Mouse (Mus musculus): ENCODE data around the gene Olfr1391. TPM values are rescaled to one million over a fixed set of nuclear protein-coding genes. Genes with fewer than 3 reads are reported as not detected.

Olfr1391 gene
- polyA plus RNA-seq, 1 experiment from 2014 or later, result not detected

- DNase-seq (ENCODE audit: low spot score) (no peak), ATAC-seq (ENCODE audit: insufficient read depth, low FRiP score, low TSS enrichment) (no peak)
- Histone ChIP-seq H3K4me2 (ENCODE audit: low read depth) (no peak overlapping the region), H3K9me3 (ENCODE audit: control insufficient read depth, low read length) (no peaks in the 10 kb centered on the region), H3K4me1 (ENCODE audit: control insufficient read depth, insufficient read depth, low read length) (no peaks in the 10 kb centered on the region), H3K4me3 (ENCODE audit: low read depth, low read length) (no peak overlapping the region), H3K9ac (ENCODE audit: low read length) (no peak overlapping the region), H3K27ac (ENCODE audit: low read depth, low read length) (no peak overlapping the region), H3K27me3 (ENCODE audit: control insufficient read depth, insufficient read depth, low read length) (no peaks in the 10 kb centered on the region), H3K36me3 (ENCODE audit: control insufficient read depth, insufficient read depth, low read length) (no peaks in the 10 kb centered on the region)
- WGBS, result 71% methylated on average over 1 of the region's 1 CpGs
These were observed 7.1 kb downstream of the Olfr1391 start for GRCm38 (mm10) chr11:49329686-49330085.

- ATAC-seq (ENCODE audit: insufficient read depth, low FRiP score, low TSS enrichment), result no peak
- Histone ChIP-seq H3K4me3 (ENCODE audit: low read depth, low read length) (no peak within 1 kb of the TSS), H3K4me2 (ENCODE audit: low read depth) (no peak within 1 kb of the TSS), H3K36me3 (ENCODE audit: control insufficient read depth, insufficient read depth, low read length) (no peaks in the 10 kb centered on the region), H3K27ac (ENCODE audit: low read depth, low read length) (no peak within 1 kb of the TSS), H3K27me3 (ENCODE audit: control insufficient read depth, insufficient read depth, low read length) (no peaks in the 10 kb centered on the region), H3K4me1 (ENCODE audit: control insufficient read depth, insufficient read depth, low read length) (no peaks in the 10 kb centered on the region), H3K9ac (ENCODE audit: low read length) (no peak within 1 kb of the TSS), H3K9me3 (ENCODE audit: control insufficient read depth, low read length) (no peaks in the 10 kb centered on the region)
- 93% methylated on average over 1 of the region's 1 CpGs for WGBS
- no peak for DNase-seq (ENCODE audit: low spot score)
These were observed 12.3 kb downstream of the Olfr1391 start, which contains the start of gene Olfr1390 for GRCm38 (mm10) chr11:49334888-49335287. TSS of gene Olfr1390 (plus strand) at chr11:49335188.

GRCm38 (mm10) chr11:49337150-49337832 lies 14.7 kb downstream of the Olfr1391 start:
- no peaks in the 10 kb centered on the region for H3K36me3 ChIP-seq (ENCODE audit: control insufficient read depth, insufficient read depth, low read length)
- H3K9me3 ChIP-seq (ENCODE audit: control insufficient read depth, low read length), result no peaks in the 10 kb centered on the region
- H3K4me2 ChIP-seq (ENCODE audit: low read depth), result no peak overlapping the region
- no peak overlapping the region for H3K27ac ChIP-seq (ENCODE audit: low read depth, low read length)
- H3K4me1 ChIP-seq (ENCODE audit: control insufficient read depth, insufficient read depth, low read length), result no peaks in the 10 kb centered on the region
- 73% methylated on average over 4 of the region's 4 CpGs for WGBS
- H3K9ac ChIP-seq (ENCODE audit: low read length), result no peak overlapping the region
- no peaks in the 10 kb centered on the region for H3K27me3 ChIP-seq (ENCODE audit: control insufficient read depth, insufficient read depth, low read length)
- no peak overlapping the region for H3K4me3 ChIP-seq (ENCODE audit: low read depth, low read length)
- no peak for DNase-seq (ENCODE audit: low spot score)
- no peak for ATAC-seq (ENCODE audit: insufficient read depth, low FRiP score, low TSS enrichment)

Other genes starting within 250 kb of the Olfr1391 start
- 0.36 and 0.57 TPM in 2 replicates for gene Ifi47, start 246.2 kb upstream of the Olfr1391 start, polyA plus RNA-seq (2014; fragmentation: Nextera tagmentation; extraction: Ambion mirVana)
- not detected in 2 replicates for gene Olfr1396, start 207.9 kb upstream of the Olfr1391 start, polyA plus RNA-seq (2014; fragmentation: Nextera tagmentation; extraction: Ambion mirVana)
- not detected in 2 replicates for gene Olfr1395, start 180.5 kb upstream of the Olfr1391 start, polyA plus RNA-seq (2014; fragmentation: Nextera tagmentation; extraction: Ambion mirVana)
- not detected in 2 replicates for gene Olfr1394, start 168.4 kb upstream of the Olfr1391 start, polyA plus RNA-seq (2014; fragmentation: Nextera tagmentation; extraction: Ambion mirVana)
- gene Btnl9, start 135.6 kb upstream of the Olfr1391 start, polyA plus RNA-seq (2014; fragmentation: Nextera tagmentation; extraction: Ambion mirVana), result 0.20 and 0.21 TPM in 2 replicates
- gene Zfp62, start 119.5 kb upstream of the Olfr1391 start, polyA plus RNA-seq (2014; fragmentation: Nextera tagmentation; extraction: Ambion mirVana), result 57.2 and 62.5 TPM in 2 replicates
- gene Mgat1, start 78.6 kb upstream of the Olfr1391 start, polyA plus RNA-seq (2014; fragmentation: Nextera tagmentation; extraction: Ambion mirVana), result 28.6 and 33.2 TPM in 2 replicates
- gene Olfr1393, start 44.4 kb upstream of the Olfr1391 start, polyA plus RNA-seq (2014; fragmentation: Nextera tagmentation; extraction: Ambion mirVana), result 0.08 and 0.12 TPM in 2 replicates
- not detected in 2 replicates for gene Olfr1392, start 37.5 kb upstream of the Olfr1391 start, polyA plus RNA-seq (2014; fragmentation: Nextera tagmentation; extraction: Ambion mirVana)
- gene Olfr10, start 18.0 kb upstream of the Olfr1391 start, polyA plus RNA-seq (2014; fragmentation: Nextera tagmentation; extraction: Ambion mirVana), result not detected in 2 replicates
- gene Olfr1390, start 12.4 kb downstream of the Olfr1391 start, polyA plus RNA-seq (2014; fragmentation: Nextera tagmentation; extraction: Ambion mirVana), result not detected in 2 replicates
- gene Olfr1389, start 100.3 kb downstream of the Olfr1391 start, polyA plus RNA-seq (2014; fragmentation: Nextera tagmentation; extraction: Ambion mirVana), result not detected in 2 replicates
- 0.08 TPM in 1 of 2 replicates, not detected in the other for gene Olfr1388, start 113.9 kb downstream of the Olfr1391 start, polyA plus RNA-seq (2014; fragmentation: Nextera tagmentation; extraction: Ambion mirVana)
- gene Olfr1387, start 132.6 kb downstream of the Olfr1391 start, polyA plus RNA-seq (2014; fragmentation: Nextera tagmentation; extraction: Ambion mirVana), result not detected in 2 replicates
- not detected in 2 replicates for gene Olfr1386, start 142.3 kb downstream of the Olfr1391 start, polyA plus RNA-seq (2014; fragmentation: Nextera tagmentation; extraction: Ambion mirVana)
- gene Olfr1385, start 166.3 kb downstream of the Olfr1391 start, polyA plus RNA-seq (2014; fragmentation: Nextera tagmentation; extraction: Ambion mirVana), result not detected in 2 replicates
- not detected in 2 replicates for gene Olfr1384, start 184.0 kb downstream of the Olfr1391 start, polyA plus RNA-seq (2014; fragmentation: Nextera tagmentation; extraction: Ambion mirVana)
- not detected in 2 replicates for gene Olfr1383, start 196.9 kb downstream of the Olfr1391 start, polyA plus RNA-seq (2014; fragmentation: Nextera tagmentation; extraction: Ambion mirVana)
- gene Olfr1382, start 205.5 kb downstream of the Olfr1391 start, polyA plus RNA-seq (2014; fragmentation: Nextera tagmentation; extraction: Ambion mirVana), result not detected in 2 replicates
- gene Olfr1381, start 220.7 kb downstream of the Olfr1391 start, polyA plus RNA-seq (2014; fragmentation: Nextera tagmentation; extraction: Ambion mirVana), result not detected in 2 replicates
- not detected in 2 replicates for gene Olfr1380, start 234.1 kb downstream of the Olfr1391 start, polyA plus RNA-seq (2014; fragmentation: Nextera tagmentation; extraction: Ambion mirVana)

Data from neural tube, embryonic 11.5 days (tissue).